Mouse (Mus musculus) gastrocnemius, postnatal 4 days (tissue): ENCODE results near the gene Drc3. TPM values are rescaled to one million over a fixed set of nuclear protein-coding genes. Genes with fewer than 3 reads are reported as not detected.

Source experiments
- total RNA-seq, 2 experiments: library from RNA; stranded (reverse); gene quantifications; 2 replicates each; pipeline ENCODE4 v1.2.3; 2021

Drc3 gene
- total RNA-seq, 2 experiments from 2014 or later = 1.0 to 1.8 TPM

Other genes with a start within 250 kb of the Drc3 start
- 10 to 100 TPM; 41.7 to 44.6 TPM for gene Rai1, start 248.3 kb upstream of the Drc3 start, total RNA-seq
- 10 to 100 TPM; 48.6 to 53.1 TPM for gene Srebf1, start 130.7 kb upstream of the Drc3 start, total RNA-seq
- 10 to 100 TPM; 37.4 to 45.6 TPM for gene Tom1l2, start 424 bp upstream of the Drc3 start, total RNA-seq
- gene Gid4, start 63.8 kb downstream of the Drc3 start, total RNA-seq = 10 to 100 TPM; 21.0 to 23.6 TPM
- 10 to 100 TPM; 29.3 to 31.7 TPM for gene Atpaf2, start 65.1 kb downstream of the Drc3 start, total RNA-seq
- gene Drg2, start 101.3 kb downstream of the Drc3 start, total RNA-seq = 10 to 100 TPM; 43.6 to 44.5 TPM
- under 1 TPM; 0.05 to 0.18 TPM for gene Myo15, start 116.0 kb downstream of the Drc3 start, total RNA-seq
- gene Alkbh5, start 183.1 kb downstream of the Drc3 start, total RNA-seq = 10 to 100 TPM; 70.0 to 74.3 TPM